Mouse (Mus musculus) MEL (cell line): Measurements from ENCODE around the gene Pygo2. TPM values are rescaled to one million over a fixed set of nuclear protein-coding genes. Genes with fewer than 3 reads are reported as not detected.

Experiments
- DNase-seq: peaks from one replicate; pipeline ENCODE4 v3.0.0; 2011; ENCODE audit warnings: low read depth, low spot score
- H3K27ac ChIP-seq: 2 replicates; pipeline ENCODE4 v1.5.1; 2012; ENCODE audit warnings: low read depth, mild to moderate bottlenecking, control low read depth, low read length, moderate library complexity; ENCODE audit not compliant: control insufficient read depth
- H3K27me3 ChIP-seq, 2 experiments: fragments of 150-350 bp in 1 of 2; sonication (generic) in 1 of 2; 2 replicates each; pipeline ENCODE4 v1.6.1; 2012; ENCODE audit warnings: low read length in 2 of 2, mild to moderate bottlenecking in 2 of 2, improper control_type of control experiment in 1 of 2, moderate library complexity in 1 of 2; ENCODE audit not compliant: insufficient read depth in 2 of 2, control insufficient read depth in 1 of 2
- H3K36me3 ChIP-seq, 2 experiments: 2 replicates each; pipeline ENCODE4 v1.6.1; 2012 to 2014; ENCODE audit warnings: low read length in 2 of 2, improper control_type of control experiment in 1 of 2, inconsistent platforms in 1 of 2, mild to moderate bottlenecking in 1 of 2; ENCODE audit not compliant: insufficient read depth in 2 of 2, control insufficient read depth in 1 of 2
- H3K4me1 ChIP-seq, 2 experiments: fragments of 150-350 bp in 1 of 2; sonication (generic) in 1 of 2; 2 replicates each; pipeline ENCODE4 v1.6.1; 2012; ENCODE audit warnings: low read length in 2 of 2, improper control_type of control experiment in 1 of 2, mild to moderate bottlenecking in 1 of 2; ENCODE audit not compliant: insufficient read depth in 2 of 2, control insufficient read depth in 1 of 2
- H3K4me3 ChIP-seq, 2 experiments: fragments of 150-350 bp in 1 of 2; sonication (generic) in 1 of 2; 2 replicates each; pipeline ENCODE4 v1.5.1; 2012; ENCODE audit warnings: low read depth in 2 of 2, low read length in 2 of 2, mild to moderate bottlenecking in 2 of 2, moderate library complexity in 2 of 2, control low read depth in 1 of 2, improper control_type of control experiment in 1 of 2; ENCODE audit not compliant: control insufficient read depth in 1 of 2, insufficient read depth in 1 of 2
- H3K79me2 ChIP-seq: 2 replicates; pipeline ENCODE4 v1.6.1; 2012; ENCODE audit warnings: mild to moderate bottlenecking, low read length, moderate library complexity; ENCODE audit not compliant: control insufficient read depth, poor library complexity, insufficient read depth
- H3K9ac ChIP-seq: 2 replicates; pipeline ENCODE4 v1.6.1; 2012; ENCODE audit warnings: low read depth, mild to moderate bottlenecking, control low read depth, low read length, moderate library complexity; ENCODE audit not compliant: control insufficient read depth, poor library complexity, severe bottlenecking
- H3K9me3 ChIP-seq: fragments of 150-350 bp; sonication (generic); replicated peaks from 2 replicates; pipeline ENCODE4 v1.6.1; 2012; ENCODE audit warnings: mild to moderate bottlenecking, low read length, improper control_type of control experiment, moderate library complexity; ENCODE audit not compliant: insufficient read depth
- E2F4 ChIP-seq: IDR thresholded peaks from 2 replicates; pipeline ENCODE4 v1.6.1; 2011; ENCODE audit warnings: low read depth, low read length, improper control_type of control experiment, borderline replicate concordance
- ELF1 ChIP-seq: IDR thresholded peaks from 2 replicates; pipeline ENCODE4 v1.6.1; 2014; ENCODE audit warnings: low read depth, mild to moderate bottlenecking, inconsistent platforms, low read length, improper control_type of control experiment, moderate library complexity
- EP300 ChIP-seq, 2 experiments: IDR thresholded peaks; 2 replicates each; pipeline ENCODE4 v1.6.1; 2011; ENCODE audit warnings: improper control_type of control experiment in 2 of 2, low read length in 2 of 2, low read depth in 1 of 2, mild to moderate bottlenecking in 1 of 2
- ETS1 ChIP-seq: IDR thresholded peaks from 2 replicates; pipeline ENCODE4 v1.6.1; 2012; ENCODE audit warnings: low read depth, mild to moderate bottlenecking, inconsistent platforms, low read length, improper control_type of control experiment, moderate library complexity
- GABPA ChIP-seq: IDR thresholded peaks from 2 replicates; pipeline ENCODE4 v1.6.1; 2012; ENCODE audit warnings: low read depth, mild to moderate bottlenecking, inconsistent platforms, low read length, improper control_type of control experiment, moderate library complexity
- GATA1 ChIP-seq: IDR thresholded peaks from 2 replicates; pipeline ENCODE4 v1.6.1; 2011; ENCODE audit warnings: low read depth, low read length, improper control_type of control experiment
- JUND ChIP-seq: IDR thresholded peaks from 2 replicates; pipeline ENCODE4 v1.6.1; 2011; ENCODE audit warnings: low read depth, mild to moderate bottlenecking, improper control_type of control experiment, low read length
- MAFK ChIP-seq: IDR thresholded peaks from 2 replicates; pipeline ENCODE4 v1.6.1; 2011; ENCODE audit warnings: low read depth, mild to moderate bottlenecking, low read length, improper control_type of control experiment, borderline replicate concordance
- MYB ChIP-seq: IDR thresholded peaks from 2 replicates; pipeline ENCODE4 v1.6.1; 2011; ENCODE audit warnings: mild to moderate bottlenecking, low read depth, low read length, improper control_type of control experiment
- MYC ChIP-seq: IDR thresholded peaks from 2 replicates; pipeline ENCODE4 v1.6.1; 2011; ENCODE audit warnings: low read depth, mild to moderate bottlenecking, low read length, improper control_type of control experiment, moderate library complexity
- POLR2A ChIP-seq, 2 experiments: IDR thresholded peaks; 2 replicates each; pipeline ENCODE4 v1.6.1; 2011 to 2012; ENCODE audit warnings: low read length in 2 of 2, mild to moderate bottlenecking in 2 of 2, control low read depth in 1 of 2, improper control_type of control experiment in 1 of 2, low read depth in 1 of 2, moderate library complexity in 1 of 2; ENCODE audit not compliant: control insufficient read depth in 1 of 2, insufficient read depth in 1 of 2, poor library complexity in 1 of 2
- SMC3 ChIP-seq: IDR thresholded peaks from 2 replicates; pipeline ENCODE4 v1.6.1; 2011; ENCODE audit warnings: low read depth, low read length, improper control_type of control experiment
- UBTF ChIP-seq: IDR thresholded peaks from 2 replicates; pipeline ENCODE4 v1.6.1; 2012; ENCODE audit warnings: low read depth, mild to moderate bottlenecking, inconsistent platforms, low read length, improper control_type of control experiment, moderate library complexity, borderline replicate concordance; ENCODE audit not compliant: insufficient read depth
- USF2 ChIP-seq, 2 experiments: IDR thresholded peaks; 2 replicates each; pipeline ENCODE4 v1.6.1; 2011 to 2012; ENCODE audit warnings: improper control_type of control experiment in 2 of 2, low read length in 2 of 2, borderline replicate concordance in 1 of 2, inconsistent platforms in 1 of 2, low read depth in 1 of 2, mild to moderate bottlenecking in 1 of 2; ENCODE audit not compliant: insufficient read depth in 1 of 2
- ZC3H11A ChIP-seq: IDR thresholded peaks from 2 replicates; pipeline ENCODE4 v1.6.1; 2012; ENCODE audit warnings: low read depth, mild to moderate bottlenecking, inconsistent platforms, low read length, improper control_type of control experiment
- ZKSCAN1 ChIP-seq: IDR thresholded peaks from 2 replicates; pipeline ENCODE4 v1.6.1; 2012; ENCODE audit warnings: low read depth, mild to moderate bottlenecking, inconsistent platforms, low read length, improper control_type of control experiment, moderate library complexity
- polyA plus RNA-seq, 2 experiments: library from polyadenylated mRNA; stranded (reverse) in 1 of 2; unstranded in 1 of 2; fragments of >175 nt in 1 of 2; fragments of >200 nt in 1 of 2; gene quantifications; 2 replicates each; pipeline versions ENCODE4 v1.2.1 to v1.2.4; 2012; ENCODE audit warnings: low replicate concordance in 2 of 2, low read depth in 1 of 2; ENCODE audit not compliant: insufficient read length in 2 of 2, insufficient read depth in 1 of 2, missing spikeins in 1 of 2
- total RNA-seq: library from RNA; depleted of rRNA; stranded (reverse); fragments of 300-350 nt; gene quantifications from 2 replicates; pipeline ENCODE4 v1.2.3, GENCODE M21; 2012

The Pygo2 gene
- total and polyA plus RNA-seq, 3 experiments, result 50.3 to 61.1 TPM; not detected in 1

GRCm38 (mm10) chr3:89401329-89401728 lies 28.7 kb upstream of the Pygo2 start:
- Histone ChIP-seq H3K27ac (no peak overlapping the region), H3K36me3 (peaks cover 4 to 13% of the 10 kb centered on the region in 2 experiments), H3K27me3 (no peaks in the 10 kb centered on the region), H3K79me2 (no peaks in the 10 kb centered on the region), H3K4me3 (no peak overlapping the region), H3K9ac (no peak overlapping the region), H3K9me3 (no peaks in the 10 kb centered on the region), H3K4me1 (peaks cover 3 to 6% of the 10 kb centered on the region in 2 experiments; a peak in 2 of 4 replicates)
- TF ChIP-seq ZC3H11A (no peak), GABPA (no peak), MAFK (no peak), ELF1 (no peak), SMC3 (no peak), POLR2A (IDR thresholded peaks at IDR 0.05; ENCODE audit: control insufficient read depth in 1 of 2, insufficient read depth in 1 of 2, low read depth in 1 of 2, low read length in 2 of 2, poor library complexity in 1 of 2) (no peak)
- DNase-seq, result no peak

GRCm38 (mm10) chr3:89402693-89403092 lies 27.3 kb upstream of the Pygo2 start, which contains the start of gene Lenep:
Lenep (minus strand) TSS chr3:89402793.
- Histone ChIP-seq H3K9ac (no peak within 1 kb of the TSS), H3K9me3 (no peaks in the 10 kb centered on the region), H3K27me3 (no peaks in the 10 kb centered on the region), H3K4me3 (no peak within 1 kb of the TSS), H3K27ac (no peak within 1 kb of the TSS), H3K36me3 (peaks cover 0 to 13% of the 10 kb centered on the region in 2 experiments; a peak in 2 of 4 replicates), H3K4me1 (no peaks in the 10 kb centered on the region), H3K79me2 (no peaks in the 10 kb centered on the region)
- TF ChIP-seq UBTF (no peak), JUND (no peak), MYB (no peak), SMC3 (no peak), E2F4 (no peak), MYC (no peak), USF2 (IDR thresholded peaks at IDR 0.05; ENCODE audit: borderline replicate concordance in 1 of 2, insufficient read depth in 1 of 2, low read depth in 1 of 2, low read length in 2 of 2) (no peak), ETS1 (no peak), ZKSCAN1 (no peak), GATA1 (no peak), EP300 (IDR thresholded peaks at IDR 0.05; ENCODE audit: low read depth in 1 of 2, low read length in 2 of 2) (no peak)
- no peak for DNase-seq
